Mouse (Mus musculus): ENCODE data around the gene H2-Q7.
"Not testable (repeated sequence)": the region's sequence is repeated elsewhere in the genome, so short reads cannot be mapped to it uniquely, and the experiment has no call there.

- TF ChIP-seq TAL1, GATA1 (IDR thresholded peaks at IDR 0.05; ENCODE audit: low read length): not testable (repeated sequence)
Observed at GRCm38 (mm10) chr17:35415273-35416129, 23.5 kb upstream of the H2-Q7 start.
